Mouse (Mus musculus) liver, embryonic 16.5 days (tissue): ENCODE results near the gene Capns2. TPM values are rescaled to one million over a fixed set of nuclear protein-coding genes. Genes with fewer than 3 reads are reported as not detected.

Experiments
- ATAC-seq: fragments of 200-750 bp; cut with Nextera tagmentation; 2 replicates; pipeline ENCODE4 v1.8.0; 2017; ENCODE audit warnings: low read depth, mild to moderate bottlenecking, moderate number of reproducible peaks, moderate library complexity
- H3K27ac ChIP-seq: fragments of 300-500 bp; sonication (generic); 2 replicates; pipeline ENCODE4 v1.5.1; 2014; ENCODE audit warnings: mild to moderate bottlenecking, low read length
- H3K27me3 ChIP-seq: fragments of 300-500 bp; sonication (generic); 2 replicates; pipeline ENCODE4 v1.6.1; 2014; ENCODE audit warnings: low read depth, low read length, mixed read lengths; ENCODE audit not compliant: control insufficient read depth, insufficient read depth
- H3K36me3 ChIP-seq: fragments of 300-500 bp; sonication (generic); 2 replicates; pipeline ENCODE4 v1.6.1; 2014; ENCODE audit warnings: mild to moderate bottlenecking; ENCODE audit not compliant: control insufficient read depth, insufficient read depth
- H3K4me1 ChIP-seq: fragments of 300-500 bp; sonication (generic); 2 replicates; pipeline ENCODE4 v1.6.1; 2014; ENCODE audit warnings: low read depth, low read length, mixed read lengths; ENCODE audit not compliant: control insufficient read depth
- H3K4me2 ChIP-seq: fragments of 300-500 bp; sonication (generic); 2 replicates; pipeline ENCODE4 v1.6.1; 2014; ENCODE audit warnings: low read depth, low read length, mixed read lengths
- H3K4me3 ChIP-seq: fragments of 300-500 bp; sonication (generic); 2 replicates; pipeline ENCODE4 v1.5.1; 2014; ENCODE audit warnings: low read depth, mild to moderate bottlenecking, low read length
- H3K9ac ChIP-seq: fragments of 300-500 bp; sonication (generic); 2 replicates; pipeline ENCODE4 v1.6.1; 2014; ENCODE audit warnings: low read depth, low read length
- H3K9me3 ChIP-seq: fragments of 300-500 bp; sonication (generic); replicated peaks from 2 replicates; pipeline ENCODE4 v1.6.1; 2016; ENCODE audit warnings: low read length; ENCODE audit not compliant: control insufficient read depth
- WGBS: fragments of 180-500 bp; shearing (Covaris S2); extraction: QIAGEN DNeasy Blood & Tissue Kit; methylation state at CpG from one replicate; pipeline ENCODE4 v1.1.7; 2014; ENCODE audit not compliant: insufficient replicate concordance; 5-methylcytosine and 5-hydroxymethylcytosine counted together
- polyA plus RNA-seq: library from polyadenylated mRNA; unstranded; fragments of >200 nt; fragmentation: Nextera tagmentation; extraction: Ambion mirVana; gene quantifications from 2 replicates; pipeline ENCODE4 v1.2.1, GENCODE M21; 2015

Capns2 gene
- polyA plus RNA-seq, 1 experiment from 2014 or later = not detected

DNA sequence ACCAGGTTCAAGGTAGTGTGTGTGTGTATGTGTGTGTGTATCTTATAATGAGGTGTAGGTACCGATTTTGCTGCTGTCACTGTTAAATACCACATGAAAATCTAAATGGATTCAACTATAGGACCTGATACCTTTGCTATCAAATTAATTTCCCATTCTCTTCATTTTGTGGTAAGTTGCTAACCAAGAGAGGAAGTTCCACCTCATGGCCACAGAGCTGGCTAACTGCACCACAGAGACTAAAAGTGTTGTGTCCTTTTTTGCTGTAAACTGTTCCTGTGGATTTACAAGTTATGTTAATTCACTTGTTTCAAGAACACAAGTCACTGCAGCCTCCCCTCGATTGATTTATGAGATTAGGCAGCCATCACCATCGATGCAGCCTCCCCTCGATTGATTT, 3.4 kb upstream of the Capns2 start:
- Histone ChIP-seq H3K36me3 (no peaks in the 10 kb centered on the region), H3K4me2 (no peak overlapping the region), H3K4me1 (no peaks in the 10 kb centered on the region), H3K9me3 (no peaks in the 10 kb centered on the region), H3K27ac (no peak overlapping the region), H3K4me3 (no peak overlapping the region), H3K27me3 (no peaks in the 10 kb centered on the region), H3K9ac (no peak overlapping the region)
- whole genome bisulfite sequencing = 45% methylated on average over 4 of the region's 4 CpGs
- no peak for ATAC-seq

DNA sequence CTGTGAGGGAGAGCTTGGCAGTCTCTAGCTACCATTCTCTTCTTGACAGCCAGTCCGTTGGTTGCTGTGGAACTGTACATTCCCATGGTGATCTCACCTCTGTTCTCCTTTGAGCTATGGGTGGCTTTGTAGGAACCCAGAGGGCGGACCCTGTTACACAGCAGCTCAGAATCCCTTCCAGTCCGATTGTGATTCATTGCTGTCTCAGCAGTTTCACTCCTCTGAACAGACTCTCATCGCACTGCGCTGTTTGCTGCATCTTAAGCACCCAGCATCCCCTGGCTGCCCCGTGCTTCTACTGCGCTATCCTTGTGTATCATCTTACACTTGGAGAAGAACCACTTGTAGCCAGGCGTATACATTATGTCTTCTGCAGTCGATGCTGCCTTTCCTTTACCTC, 1.6 kb upstream of the Capns2 start:
- H3K4me2 ChIP-seq = no peak overlapping the region
- H3K9me3 ChIP-seq = no peaks in the 10 kb centered on the region
- H3K27ac ChIP-seq = no peak overlapping the region
- no peak for ATAC-seq
- H3K27me3 ChIP-seq = no peaks in the 10 kb centered on the region
- no peak overlapping the region for H3K4me3 ChIP-seq
- H3K9ac ChIP-seq = no peak overlapping the region
- H3K36me3 ChIP-seq = no peaks in the 10 kb centered on the region
- WGBS = 80% methylated on average over 9 of the region's 9 CpGs
- no peaks in the 10 kb centered on the region for H3K4me1 ChIP-seq

DNA sequence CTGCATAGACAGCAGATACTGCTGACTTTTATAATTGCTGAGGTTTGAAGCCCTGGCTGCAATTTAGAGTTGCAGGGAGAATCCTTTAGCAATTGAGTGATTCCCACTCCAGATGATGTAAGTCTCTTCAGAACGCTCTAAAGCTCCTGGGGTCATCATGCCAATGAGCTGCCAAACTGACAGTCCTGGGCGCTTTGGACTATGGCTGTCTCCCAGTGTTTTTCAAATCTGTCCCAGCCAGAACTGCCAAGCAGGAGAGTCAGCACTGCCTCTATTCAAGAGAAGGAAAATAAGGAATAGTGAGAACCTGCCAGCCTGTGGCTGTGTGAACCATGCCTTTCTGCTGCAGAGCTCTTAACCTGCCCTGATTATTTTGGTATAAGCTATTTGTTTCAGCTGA, 1.8 kb downstream of the Capns2 start:
- no peaks in the 10 kb centered on the region for H3K36me3 ChIP-seq
- H3K4me3 ChIP-seq = no peak overlapping the region
- no peak overlapping the region for H3K4me2 ChIP-seq
- no peaks in the 10 kb centered on the region for H3K27me3 ChIP-seq
- H3K27ac ChIP-seq = no peak overlapping the region
- no peaks in the 10 kb centered on the region for H3K4me1 ChIP-seq
- ATAC-seq = no peak
- no peak overlapping the region for H3K9ac ChIP-seq
- H3K9me3 ChIP-seq = no peaks in the 10 kb centered on the region
- 67% methylated on average over 2 of the region's 2 CpGs for WGBS

DNA sequence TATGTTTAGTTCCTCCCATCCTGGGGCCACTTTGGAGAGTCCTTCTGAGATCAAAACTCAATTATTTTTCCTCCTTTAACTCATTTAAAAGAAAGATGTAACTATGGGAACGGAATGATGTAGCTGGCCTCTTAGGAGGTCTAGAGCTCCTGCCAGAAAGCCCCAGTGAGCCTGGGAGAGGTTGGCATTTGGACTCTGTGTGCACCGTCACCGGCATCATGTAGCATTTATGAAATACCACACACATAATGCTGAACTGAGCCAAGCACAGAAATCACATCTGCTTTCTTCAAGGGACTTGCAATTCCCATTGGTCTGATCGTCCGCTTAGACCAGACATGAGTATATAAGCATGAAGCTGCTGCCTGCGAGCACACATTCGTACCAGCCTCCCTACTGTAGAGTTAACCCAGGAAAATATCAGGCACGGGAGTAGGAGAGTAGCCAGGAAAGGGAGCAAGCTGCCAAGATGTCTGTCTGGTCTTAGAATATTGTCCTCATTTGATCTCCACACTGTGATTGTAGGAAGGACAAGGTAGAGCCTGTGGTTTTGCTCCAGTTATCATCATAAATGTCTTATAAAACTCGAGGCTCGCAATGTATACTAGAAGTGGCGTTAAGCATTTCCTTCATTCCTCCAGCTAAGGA, 2.4 kb downstream of the Capns2 start:
- H3K27me3 ChIP-seq = no peaks in the 10 kb centered on the region
- no peaks in the 10 kb centered on the region for H3K9me3 ChIP-seq
- 69% methylated on average over 11 of the region's 11 CpGs for WGBS
- no peak overlapping the region for H3K4me3 ChIP-seq
- no peak overlapping the region for H3K9ac ChIP-seq
- H3K36me3 ChIP-seq = no peaks in the 10 kb centered on the region
- no peak overlapping the region for H3K4me2 ChIP-seq
- no peak for ATAC-seq
- H3K27ac ChIP-seq = no peak overlapping the region
- no peaks in the 10 kb centered on the region for H3K4me1 ChIP-seq

DNA sequence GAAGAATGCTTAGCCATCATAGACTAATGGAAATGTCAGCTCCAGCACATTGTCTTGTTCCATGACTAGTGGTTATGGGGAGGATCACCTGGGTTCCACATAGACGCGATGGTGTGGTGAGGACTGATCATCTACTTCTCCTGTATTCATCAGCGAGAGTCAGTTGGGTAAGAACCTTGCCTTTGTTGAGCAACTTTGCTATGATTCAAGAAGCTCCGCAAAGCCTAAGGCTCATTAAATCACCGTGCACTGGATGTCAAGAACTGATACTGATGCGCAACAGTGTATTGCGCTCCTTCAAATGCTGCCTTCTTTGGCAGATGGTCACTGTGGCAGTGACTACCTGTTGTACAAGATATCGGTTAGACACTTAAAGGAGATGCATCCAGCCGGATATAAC, 5.3 kb downstream of the Capns2 start:
- no peaks in the 10 kb centered on the region for H3K4me1 ChIP-seq
- no peak overlapping the region for H3K4me3 ChIP-seq
- no peak for ATAC-seq
- no peak overlapping the region for H3K9ac ChIP-seq
- H3K27ac ChIP-seq = no peak overlapping the region
- 75% methylated on average over 9 of the region's 9 CpGs for WGBS
- H3K27me3 ChIP-seq = no peaks in the 10 kb centered on the region
- no peak overlapping the region for H3K4me2 ChIP-seq
- H3K9me3 ChIP-seq = no peaks in the 10 kb centered on the region
- H3K36me3 ChIP-seq = no peaks in the 10 kb centered on the region

DNA sequence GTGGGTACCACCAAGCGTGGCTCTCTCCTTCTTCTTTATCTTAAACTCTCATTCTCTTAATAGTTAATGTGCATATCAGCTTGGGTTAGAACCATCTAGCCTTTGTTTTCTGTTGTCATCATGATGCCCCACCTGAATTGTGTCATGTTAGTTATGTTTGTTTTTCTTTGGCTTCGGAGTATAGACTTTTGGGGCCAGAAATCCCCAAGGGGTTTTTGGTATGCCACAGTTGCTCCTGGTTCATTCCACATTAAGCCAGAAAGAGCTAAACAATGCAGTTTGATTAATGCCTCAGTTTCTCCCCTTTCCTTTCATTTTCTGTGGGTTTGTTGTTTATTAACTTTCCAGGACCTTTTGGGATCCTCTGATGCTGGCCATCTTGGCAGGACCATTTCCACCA, 7.2 kb downstream of the Capns2 start:
- Histone ChIP-seq H3K27ac (no peak overlapping the region), H3K36me3 (no peaks in the 10 kb centered on the region), H3K4me3 (no peak overlapping the region), H3K4me2 (no peak overlapping the region), H3K9ac (no peak overlapping the region), H3K9me3 (no peaks in the 10 kb centered on the region), H3K4me1 (no peaks in the 10 kb centered on the region), H3K27me3 (no peaks in the 10 kb centered on the region)
- ATAC-seq = no peak
- 65% methylated on average over 2 of the region's 2 CpGs for WGBS

DNA sequence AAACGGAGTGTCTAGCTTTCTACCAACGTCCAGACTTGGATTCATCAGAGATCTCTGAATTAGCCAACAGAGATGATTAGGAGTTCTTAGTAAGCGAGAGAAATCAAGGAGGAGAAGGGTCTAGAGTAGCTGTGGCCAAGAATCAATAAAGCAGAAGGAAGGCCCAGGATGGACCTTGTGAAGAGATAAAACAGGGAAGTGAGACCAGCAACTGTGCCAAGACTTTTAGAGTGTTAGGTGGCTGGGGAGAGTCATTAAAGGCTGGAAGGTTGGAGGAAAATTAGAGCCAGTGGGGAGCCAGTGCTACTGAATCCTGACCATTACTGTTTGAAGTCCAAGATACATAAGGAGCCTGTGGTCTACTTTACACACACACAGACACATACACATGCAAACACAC, 10.3 kb downstream of the Capns2 start:
- Histone ChIP-seq H3K4me2 (no peak overlapping the region), H3K27ac (no peak overlapping the region), H3K9me3 (no peaks in the 10 kb centered on the region), H3K4me1 (no peaks in the 10 kb centered on the region), H3K36me3 (no peaks in the 10 kb centered on the region), H3K9ac (no peak overlapping the region), H3K27me3 (no peaks in the 10 kb centered on the region), H3K4me3 (no peak overlapping the region)
- ATAC-seq = no peak
- whole genome bisulfite sequencing = 57% methylated on average over 3 of the region's 3 CpGs

DNA sequence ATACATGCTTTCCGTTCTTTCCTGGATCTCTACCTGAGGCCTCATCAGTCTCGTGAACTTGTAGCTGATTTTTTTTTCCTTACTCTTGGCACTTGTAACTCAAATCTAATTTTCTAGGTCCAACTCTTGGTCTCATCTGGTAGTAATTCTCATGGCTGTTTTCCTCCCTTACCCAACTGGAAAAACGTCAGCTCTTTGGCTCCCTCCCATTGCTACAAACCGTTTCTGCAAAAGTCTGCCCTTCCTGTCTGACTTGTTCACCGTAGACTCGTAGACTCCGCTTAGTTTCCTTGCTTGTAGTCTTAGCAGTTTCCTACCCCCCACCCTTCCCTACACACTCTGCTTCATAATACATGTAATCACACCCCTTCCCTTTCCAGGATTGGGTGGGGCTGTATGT, 12.2 kb downstream of the Capns2 start:
- ATAC-seq = no peak
- no peaks in the 10 kb centered on the region for H3K36me3 ChIP-seq
- WGBS = 70% methylated on average over 7 of the region's 7 CpGs
- no peaks in the 10 kb centered on the region for H3K4me1 ChIP-seq
- no peak overlapping the region for H3K9ac ChIP-seq
- H3K27ac ChIP-seq = no peak overlapping the region
- no peaks in the 10 kb centered on the region for H3K27me3 ChIP-seq
- H3K9me3 ChIP-seq = no peaks in the 10 kb centered on the region
- no peak overlapping the region for H3K4me3 ChIP-seq
- H3K4me2 ChIP-seq = no peak overlapping the region

DNA sequence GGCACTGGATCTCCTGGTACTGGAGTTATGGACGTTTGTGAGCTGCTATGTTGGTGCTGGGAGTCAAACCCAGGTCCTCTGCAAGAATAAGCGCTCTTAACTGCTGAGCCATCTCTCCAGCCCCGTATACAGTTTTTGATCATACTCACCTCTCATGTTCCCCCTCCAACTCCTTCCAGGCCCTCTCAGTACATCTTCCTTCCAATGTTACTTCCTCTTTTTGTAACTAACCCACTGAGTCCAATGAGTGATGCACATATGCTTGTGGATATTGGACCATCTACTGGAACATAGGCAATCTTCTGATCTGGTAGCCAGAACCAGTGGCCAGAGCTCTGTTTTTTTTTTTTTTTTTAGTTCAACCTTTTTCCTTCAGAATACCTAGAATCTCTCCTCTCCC, 14.9 kb downstream of the Capns2 start:
- ATAC-seq = no peak
- Histone ChIP-seq H3K4me3 (no peak overlapping the region), H3K9me3 (no peaks in the 10 kb centered on the region), H3K4me2 (no peak overlapping the region), H3K36me3 (no peaks in the 10 kb centered on the region), H3K27me3 (no peaks in the 10 kb centered on the region), H3K9ac (no peak overlapping the region), H3K27ac (no peak overlapping the region), H3K4me1 (no peaks in the 10 kb centered on the region)
- 47% methylated on average over 3 of the region's 3 CpGs for WGBS
